Mouse (Mus musculus): Measurements from ENCODE around the gene Mcub.

DNA sequence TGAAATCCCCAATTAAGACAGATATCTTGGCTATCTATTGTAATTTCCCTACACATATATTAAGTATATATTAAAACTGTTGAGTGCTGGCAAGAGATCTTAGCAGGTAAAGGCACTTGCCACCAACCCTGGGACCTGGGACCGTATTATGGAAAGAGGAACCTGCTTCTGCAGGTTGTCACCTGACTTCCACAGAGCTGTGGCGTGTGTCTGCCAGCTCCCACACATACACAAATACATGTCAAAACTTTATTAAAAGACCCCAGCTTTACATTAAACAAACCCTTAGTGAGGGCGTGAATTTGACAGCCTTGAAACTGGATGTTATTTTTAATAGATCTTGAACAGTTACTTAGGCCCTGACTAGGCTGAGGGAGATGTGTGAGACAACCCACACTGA lies 66.6 kb downstream of the Mcub start:
- TF ChIP-seq EP300 (IDR thresholded peaks at IDR 0.05; ENCODE audit: low read depth) (no peak), CTCF (IDR thresholded peaks at IDR 0.05; ENCODE audit: low read depth) (no peak)
